Mouse (Mus musculus): ENCODE results near the gene Clcnka. TPM values are rescaled to one million over a fixed set of nuclear protein-coding genes. Genes with fewer than 3 reads are reported as not detected.

Gene Clcnka
- polyA plus RNA-seq, 1 experiment from 2014 or later: 7.6 TPM

DNA sequence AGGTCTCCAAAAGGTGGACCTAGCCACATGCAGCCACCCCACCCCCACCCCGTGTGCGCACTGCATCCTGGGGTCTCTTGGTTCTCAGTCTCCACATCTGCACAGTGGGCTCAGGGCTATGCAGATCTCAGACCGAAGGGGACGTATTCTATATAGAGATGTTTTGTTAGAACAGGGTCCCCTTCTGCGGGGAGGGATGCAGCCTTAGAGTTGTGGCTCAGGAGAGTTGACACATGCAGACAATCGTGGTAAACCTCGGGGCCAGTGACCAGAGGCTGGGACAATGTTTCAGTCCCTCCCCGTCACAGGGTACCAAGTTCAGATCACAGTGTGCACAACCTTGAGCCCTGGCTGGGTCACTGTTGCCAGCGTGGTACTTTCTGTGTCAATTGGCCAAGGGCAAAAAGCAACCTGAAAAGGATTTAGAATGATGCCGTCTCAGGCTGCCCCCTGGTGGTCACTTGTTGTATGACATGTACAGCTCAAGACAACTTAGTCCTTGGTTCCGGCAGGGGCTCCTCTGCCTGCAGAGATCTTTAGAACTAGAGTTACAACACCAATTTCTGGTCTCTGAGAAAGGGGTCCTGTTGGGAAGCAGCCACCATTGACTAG, 35.5 kb downstream of the Clcnka start:
- ATAC-seq (replicated peaks; ENCODE audit: low FRiP score): 0 out of 2 replicates have a peak, but pooled peaks have one; percentile 1
- 30% methylated on average over 11 of the region's 11 CpGs for WGBS

GRCm38 (mm10) chr4:141360846-141361245, 37.7 kb downstream of the Clcnka start:
- Histone ChIP-seq H3K4me3 (replicated peaks) (no peak overlapping the region), H3K4me1 (peaks cover 26% of the 10 kb centered on the region), H3K27ac (no peak overlapping the region), H3K4me2 (no peak overlapping the region), H3K36me3 (no peaks in the 10 kb centered on the region), H3K9me3 (replicated peaks) (no peaks in the 10 kb centered on the region), H3K27me3 (peaks cover 22% of the 10 kb centered on the region), H3K9ac (no peak overlapping the region)
- WGBS: 38% methylated on average over 7 of the region's 7 CpGs
- ATAC-seq (replicated peaks; ENCODE audit: low FRiP score): no peak

More for the DNA sequence above, 35.5 kb downstream of the Clcnka start:
- Histone ChIP-seq H3K4me2 (no peak overlapping the region), H3K4me3 (replicated peaks) (no peak overlapping the region), H3K9ac (no peak overlapping the region), H3K9me3 (replicated peaks) (no peaks in the 10 kb centered on the region), H3K27ac (no peak overlapping the region), H3K36me3 (no peaks in the 10 kb centered on the region), H3K27me3 (peaks cover 44% of the 10 kb centered on the region), H3K4me1 (peaks cover 35% of the 10 kb centered on the region)

- no peaks in the 10 kb centered on the region for H3K9me3 ChIP-seq (replicated peaks)
- WGBS: 91% methylated on average over 6 of the region's 6 CpGs
- no peak overlapping the region for H3K9ac ChIP-seq
- no peak overlapping the region for H3K27ac ChIP-seq
- no peak overlapping the region for H3K4me3 ChIP-seq (replicated peaks)
- ATAC-seq (replicated peaks; ENCODE audit: low FRiP score): no peak
- no peak overlapping the region for H3K4me2 ChIP-seq
- H3K4me1 ChIP-seq: peaks cover 15% of the 10 kb centered on the region
- H3K36me3 ChIP-seq: no peaks in the 10 kb centered on the region
- peaks cover 6% of the 10 kb centered on the region; the same call in 1 of the 2 replicates for H3K27me3 ChIP-seq
These were observed 39.3 kb downstream of the Clcnka start for GRCm38 (mm10) chr4:141359222-141359621.

- Histone ChIP-seq H3K4me3 (replicated peaks) (no peak overlapping the region), H3K9ac (no peak overlapping the region), H3K27me3 (no peaks in the 10 kb centered on the region), H3K27ac (no peak overlapping the region), H3K4me2 (no peak overlapping the region), H3K9me3 (replicated peaks) (no peaks in the 10 kb centered on the region), H3K36me3 (no peaks in the 10 kb centered on the region), H3K4me1 (peaks cover 22% of the 10 kb centered on the region)
- no peak for ATAC-seq (replicated peaks; ENCODE audit: low FRiP score)
These were observed 40.7 kb downstream of the Clcnka start for GRCm38 (mm10) chr4:141357811-141358210.

GRCm38 (mm10) chr4:141353868-141354267, 44.7 kb downstream of the Clcnka start:
- Histone ChIP-seq H3K9ac (no peak overlapping the region), H3K9me3 (replicated peaks) (no peaks in the 10 kb centered on the region), H3K27ac (peak overlapping the region; percentile 62), H3K36me3 (no peaks in the 10 kb centered on the region), H3K27me3 (no peaks in the 10 kb centered on the region), H3K4me1 (peaks cover 41% of the 10 kb centered on the region), H3K4me2 (no peak overlapping the region), H3K4me3 (replicated peaks) (no peak overlapping the region)
- WGBS: 62% methylated on average over 8 of the region's 8 CpGs
- 0 out of 2 replicates have a peak, but pooled peaks have one; percentile 16 for ATAC-seq (replicated peaks; ENCODE audit: low FRiP score)

GRCm38 (mm10) chr4:141352986-141353385, 45.5 kb downstream of the Clcnka start:
- ATAC-seq (replicated peaks; ENCODE audit: low FRiP score): no peak
- H3K9me3 ChIP-seq (replicated peaks): no peaks in the 10 kb centered on the region
- H3K4me3 ChIP-seq (replicated peaks): no peak overlapping the region
- WGBS: 62% methylated on average over 5 of the region's 5 CpGs
- H3K4me2 ChIP-seq: no peak overlapping the region
- no peak overlapping the region for H3K9ac ChIP-seq
- H3K27ac ChIP-seq: peak overlapping the region; percentile 62; the same call in 1 of the 2 replicates
- H3K27me3 ChIP-seq: no peaks in the 10 kb centered on the region
- H3K36me3 ChIP-seq: no peaks in the 10 kb centered on the region
- H3K4me1 ChIP-seq: peaks cover 50% of the 10 kb centered on the region

DNA sequence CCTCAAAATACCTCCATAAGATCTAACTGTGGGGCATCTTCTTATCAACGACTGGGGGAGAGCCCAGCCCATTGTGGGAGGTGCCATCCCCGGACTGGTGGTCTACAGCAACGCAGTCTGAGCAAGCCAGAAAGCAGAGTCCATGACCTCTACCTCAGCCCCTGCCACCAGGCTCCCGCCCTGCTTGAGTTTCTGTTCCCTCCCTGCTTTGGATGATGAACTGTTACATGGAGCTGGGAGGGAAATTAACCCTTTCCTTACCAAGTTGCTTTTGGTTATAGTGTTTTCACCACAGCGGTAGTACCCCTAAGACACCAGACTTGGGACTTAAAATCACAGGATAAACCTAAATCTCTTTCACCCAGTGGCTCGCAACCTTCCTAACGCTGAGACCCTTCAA, 46.6 kb downstream of the Clcnka start:
- no peaks in the 10 kb centered on the region for H3K36me3 ChIP-seq
- 43% methylated on average over 7 of the region's 7 CpGs for WGBS

DNA sequence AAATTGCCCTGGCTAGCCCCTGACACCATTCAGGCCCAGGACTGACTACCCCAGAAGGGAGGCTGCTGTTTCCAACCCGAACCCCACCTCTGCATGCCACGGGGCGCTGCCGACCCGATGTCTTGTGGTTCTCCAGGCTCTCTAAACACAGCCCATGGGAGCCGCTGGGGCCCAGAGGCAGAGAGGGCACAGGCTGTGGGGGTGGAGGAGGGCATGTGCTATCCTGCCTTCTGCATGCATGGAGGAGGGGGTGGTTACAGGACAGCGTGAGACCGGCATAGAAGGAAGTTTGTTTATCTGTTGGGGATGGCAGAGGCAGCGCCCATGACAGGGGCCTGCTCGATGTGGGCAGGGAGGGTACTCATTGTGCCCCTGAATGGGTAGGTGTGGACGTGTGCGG, 48.5 kb downstream of the Clcnka start:
- 73% methylated on average over 12 of the region's 12 CpGs for WGBS
- Histone ChIP-seq H3K4me1 (peaks cover 59% of the 10 kb centered on the region), H3K4me2 (no peak overlapping the region), H3K36me3 (no peaks in the 10 kb centered on the region), H3K4me3 (replicated peaks) (no peak overlapping the region), H3K27ac (no peak overlapping the region), H3K9me3 (replicated peaks) (no peaks in the 10 kb centered on the region), H3K27me3 (no peaks in the 10 kb centered on the region), H3K9ac (no peak overlapping the region)
- ATAC-seq (replicated peaks; ENCODE audit: low FRiP score): no peak

More for the DNA sequence above, 46.6 kb downstream of the Clcnka start:
- no peak overlapping the region for H3K4me3 ChIP-seq (replicated peaks)
- no peak for ATAC-seq (replicated peaks; ENCODE audit: low FRiP score)
- H3K4me1 ChIP-seq: peaks cover 59% of the 10 kb centered on the region
- no peaks in the 10 kb centered on the region for H3K27me3 ChIP-seq
- H3K9ac ChIP-seq: no peak overlapping the region
- no peaks in the 10 kb centered on the region for H3K9me3 ChIP-seq (replicated peaks)
- H3K4me2 ChIP-seq: no peak overlapping the region
- no peak overlapping the region for H3K27ac ChIP-seq

DNA sequence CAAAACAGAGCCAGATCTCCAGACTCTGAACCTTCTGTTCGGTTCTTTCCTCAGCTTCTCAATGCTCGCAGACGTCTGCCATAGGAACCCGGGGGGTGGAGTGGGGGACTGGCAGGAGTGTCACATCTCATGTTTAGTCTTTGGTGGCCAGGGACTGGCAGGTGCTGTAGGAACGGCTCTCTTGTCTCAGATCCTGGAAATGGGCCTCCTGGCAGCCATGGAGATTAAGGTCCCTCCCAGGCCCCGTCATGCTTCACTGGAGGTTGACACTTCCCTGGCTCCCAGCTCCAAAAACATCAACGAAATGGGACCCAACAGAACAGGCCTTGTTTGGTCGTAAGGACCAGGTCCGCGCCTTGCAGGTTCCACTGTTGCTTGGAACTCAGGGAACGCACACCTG, 49.9 kb downstream of the Clcnka start:
- ATAC-seq (replicated peaks; ENCODE audit: low FRiP score): no peak
- Histone ChIP-seq H3K4me2 (no peak overlapping the region), H3K4me3 (replicated peaks) (no peak overlapping the region), H3K36me3 (no peaks in the 10 kb centered on the region), H3K27me3 (no peaks in the 10 kb centered on the region), H3K9me3 (replicated peaks) (no peaks in the 10 kb centered on the region), H3K9ac (no peak overlapping the region), H3K4me1 (peaks cover 53% of the 10 kb centered on the region), H3K27ac (0 out of 2 replicates have a peak overlapping the region, but pooled peaks have one; percentile 7)
- WGBS: 52% methylated on average over 11 of the region's 11 CpGs

- peak; percentile 14; the same call in 1 of the 2 replicates for ATAC-seq (replicated peaks; ENCODE audit: low FRiP score)
- WGBS: 57% methylated on average over 8 of the region's 8 CpGs
These were observed 51.1 kb downstream of the Clcnka start for GRCm38 (mm10) chr4:141347365-141347797.

GRCm38 (mm10) chr4:141345219-141345618, 53.3 kb downstream of the Clcnka start:
- H3K9ac ChIP-seq: no peak overlapping the region

More at GRCm38 (mm10) chr4:141347365-141347797, 51.1 kb downstream of the Clcnka start:
- no peaks in the 10 kb centered on the region for H3K9me3 ChIP-seq (replicated peaks)
- peaks cover 43% of the 10 kb centered on the region for H3K4me1 ChIP-seq
- no peak overlapping the region for H3K27ac ChIP-seq
- H3K4me3 ChIP-seq (replicated peaks): no peak overlapping the region
- H3K36me3 ChIP-seq: no peaks in the 10 kb centered on the region
- H3K9ac ChIP-seq: no peak overlapping the region
- no peak overlapping the region for H3K4me2 ChIP-seq
- H3K27me3 ChIP-seq: no peaks in the 10 kb centered on the region

DNA sequence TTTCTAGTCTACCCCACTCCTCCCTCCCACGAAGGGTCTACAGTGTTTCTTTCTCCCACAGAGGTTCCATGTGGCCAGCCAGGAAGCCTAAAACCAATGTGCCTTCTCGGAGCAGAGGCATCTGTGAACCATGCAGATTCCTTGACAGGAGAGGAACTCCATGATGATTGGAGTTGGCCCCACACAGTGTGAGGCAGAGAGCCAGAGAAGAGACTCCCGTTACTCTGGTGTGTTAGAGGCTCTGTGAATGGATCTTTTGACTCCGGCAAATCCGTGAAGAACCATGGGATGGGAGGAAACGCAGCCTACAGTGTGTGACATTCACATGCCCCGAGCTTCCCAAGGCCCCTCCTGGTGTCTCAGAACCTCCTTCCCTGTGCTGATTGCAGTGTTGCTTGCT, 55.0 kb downstream of the Clcnka start:
- no peak for ATAC-seq (replicated peaks; ENCODE audit: low FRiP score)
- no peak overlapping the region for H3K4me2 ChIP-seq
- no peaks in the 10 kb centered on the region for H3K9me3 ChIP-seq (replicated peaks)
- no peaks in the 10 kb centered on the region for H3K36me3 ChIP-seq
- no peak overlapping the region for H3K9ac ChIP-seq
- H3K27me3 ChIP-seq: no peaks in the 10 kb centered on the region
- H3K4me3 ChIP-seq (replicated peaks): no peak overlapping the region
- H3K27ac ChIP-seq: no peak overlapping the region
- 62% methylated on average over 7 of the region's 7 CpGs for WGBS
- H3K4me1 ChIP-seq: peaks cover 42% of the 10 kb centered on the region

More at GRCm38 (mm10) chr4:141345219-141345618, 53.3 kb downstream of the Clcnka start:
- Histone ChIP-seq H3K4me1 (peaks cover 38% of the 10 kb centered on the region), H3K4me2 (no peak overlapping the region), H3K9me3 (replicated peaks) (no peaks in the 10 kb centered on the region), H3K4me3 (replicated peaks) (no peak overlapping the region), H3K36me3 (no peaks in the 10 kb centered on the region), H3K27ac (no peak overlapping the region), H3K27me3 (no peaks in the 10 kb centered on the region)
- 83% methylated on average over 12 of the region's 12 CpGs for WGBS
- ATAC-seq (replicated peaks; ENCODE audit: low FRiP score): no peak

GRCm38 (mm10) chr4:141341477-141341876, 57.0 kb downstream of the Clcnka start:
- no peak overlapping the region for H3K9ac ChIP-seq
- no peaks in the 10 kb centered on the region for H3K36me3 ChIP-seq
- no peak overlapping the region for H3K4me2 ChIP-seq
- WGBS: 62% methylated on average over 7 of the region's 7 CpGs
- no peaks in the 10 kb centered on the region for H3K9me3 ChIP-seq (replicated peaks)
- no peaks in the 10 kb centered on the region for H3K27me3 ChIP-seq
- no peak overlapping the region for H3K27ac ChIP-seq
- H3K4me3 ChIP-seq (replicated peaks): no peak overlapping the region
- H3K4me1 ChIP-seq: peaks cover 39% of the 10 kb centered on the region
- no peak for ATAC-seq (replicated peaks; ENCODE audit: low FRiP score)

Data from kidney, embryonic 15.5 days (tissue).